Mouse (Mus musculus): ENCODE measurements around the gene Dhrs4. TPM values are rescaled to one million over a fixed set of nuclear protein-coding genes. Genes with fewer than 3 reads are reported as not detected.

Dhrs4 gene
- total RNA-seq (2021), result 10 to 100 TPM; 23.7 to 28.5 TPM
- long read RNA-seq, experiment 1, transcript Dhrs4-201 (8 exons, 1,392 nt), result major isoform, 8 of 13 reads
- long read RNA-seq, experiment 1, partial matches to known transcripts, result 3 of 13 reads
- long read RNA-seq, experiment 1, other reads (novel, unspliced or antisense), result 1 of 13 reads
- long read RNA-seq, experiment 2, partial matches to known transcripts, result 2 of 9 reads
- long read RNA-seq, experiment 2, other reads (novel, unspliced or antisense), result 3 of 9 reads

- DNase-seq (ENCODE audit: low spot score in 2 of 2), result peak; percentile 53 to 75
These were observed at the start of gene Dhrs4 for GRCm38 (mm10) chr14:55478651-55479599. TSS of gene Dhrs4 (plus strand) at chr14:55478758.

- no peak for DNase-seq (ENCODE audit: low spot score in 2 of 2)
These were observed 48.3 kb upstream of the Dhrs4 start for GRCm38 (mm10) chr14:55430255-55430654.

GRCm38 (mm10) chr14:55433052-55433451, 45.5 kb upstream of the Dhrs4 start:
- DNase-seq (ENCODE audit: low spot score in 2 of 2), result no peak

GRCm38 (mm10) chr14:55434825-55435224, 43.7 kb upstream of the Dhrs4 start:
- no peak for DNase-seq (ENCODE audit: low spot score in 2 of 2)

- no peak for DNase-seq (ENCODE audit: low spot score in 2 of 2)
These were observed 41.4 kb upstream of the Dhrs4 start for GRCm38 (mm10) chr14:55437118-55437517.

GRCm38 (mm10) chr14:55438193-55438784, 40.3 kb upstream of the Dhrs4 start:
- DNase-seq (ENCODE audit: low spot score in 2 of 2), result peak in 1 of 2 experiments; percentile 39

- no peak for DNase-seq (ENCODE audit: low spot score in 2 of 2)
These were observed 20.9 kb upstream of the Dhrs4 start for GRCm38 (mm10) chr14:55457693-55458092.

- DNase-seq (ENCODE audit: low spot score in 2 of 2), result peak; percentile 31 to 49
These were observed 20.3 kb upstream of the Dhrs4 start for GRCm38 (mm10) chr14:55458273-55458672.

- DNase-seq (ENCODE audit: low spot score in 2 of 2), result no peak
These were observed 19.8 kb upstream of the Dhrs4 start for GRCm38 (mm10) chr14:55458761-55459160.

GRCm38 (mm10) chr14:55459796-55460195, 18.8 kb upstream of the Dhrs4 start:
- no peak for DNase-seq (ENCODE audit: low spot score in 2 of 2)

- DNase-seq (ENCODE audit: low spot score in 2 of 2), result no peak
These were observed 18.3 kb upstream of the Dhrs4 start for GRCm38 (mm10) chr14:55460297-55460696.

- no peak for DNase-seq (ENCODE audit: low spot score in 2 of 2)
These were observed 16.8 kb upstream of the Dhrs4 start for GRCm38 (mm10) chr14:55461757-55462156.

GRCm38 (mm10) chr14:55466481-55466880, 12.1 kb upstream of the Dhrs4 start:
- DNase-seq (ENCODE audit: low spot score in 2 of 2), result no peak

GRCm38 (mm10) chr14:55467108-55467507, 11.4 kb upstream of the Dhrs4 start:
- DNase-seq (ENCODE audit: low spot score in 2 of 2), result no peak

- no peak for DNase-seq (ENCODE audit: low spot score in 2 of 2)
These were observed 10.2 kb upstream of the Dhrs4 start for GRCm38 (mm10) chr14:55468301-55468741.

- DNase-seq (ENCODE audit: low spot score in 2 of 2), result no peak
These were observed 9.5 kb upstream of the Dhrs4 start for GRCm38 (mm10) chr14:55469041-55469440.

- DNase-seq (ENCODE audit: low spot score in 2 of 2), result no peak
These were observed 8.7 kb upstream of the Dhrs4 start for GRCm38 (mm10) chr14:55469821-55470220.

GRCm38 (mm10) chr14:55470806-55471205, 7.8 kb upstream of the Dhrs4 start:
- DNase-seq (ENCODE audit: low spot score in 2 of 2), result no peak

GRCm38 (mm10) chr14:55475654-55476053, 2.9 kb upstream of the Dhrs4 start:
- DNase-seq (ENCODE audit: low spot score in 2 of 2), result no peak

GRCm38 (mm10) chr14:55477421-55477820, 1.1 kb upstream of the Dhrs4 start:
- no peak for DNase-seq (ENCODE audit: low spot score in 2 of 2)

GRCm38 (mm10) chr14:55477829-55478228, 729 bp upstream of the Dhrs4 start:
- DNase-seq (ENCODE audit: low spot score in 2 of 2), result no peak

- DNase-seq (ENCODE audit: low spot score in 2 of 2), result no peak
These were observed 1.1 kb downstream of the Dhrs4 start for GRCm38 (mm10) chr14:55479629-55480028.
